Mouse (Mus musculus): Measurements from ENCODE around the gene Ryr1. TPM values are rescaled to one million over a fixed set of nuclear protein-coding genes. Genes with fewer than 3 reads are reported as not detected.

The Ryr1 gene
- polyA plus RNA-seq (2012; ENCODE audit: low replicate concordance) = 0.17 and 0.19 TPM in 2 replicates

GRCm38 (mm10) chr7:29124970-29125369 is at the start of gene Ryr1:
TSS of gene Ryr1 (minus strand) at chr7:29125179.

GRCm38 (mm10) chr7:29170066-29170754 is 45.2 kb upstream of the Ryr1 start, which contains the start of the genes Ggn and Spred3:
TSS of gene Ggn (plus strand) at chr7:29170210.
TSS of gene Spred3 (minus strand) at chr7:29170411.

GRCm38 (mm10) chr7:29155838-29156782 is 31.1 kb upstream of the Ryr1 start, which contains the start of gene Fam98c:
TSS of gene Fam98c (minus strand) at chr7:29156234.

GRCm38 (mm10) chr7:29134693-29135386 is 9.9 kb upstream of the Ryr1 start, which contains the start of gene Rasgrp4:
TSS of gene Rasgrp4 (plus strand) at chr7:29134851.

GRCm38 (mm10) chr7:28981651-28982273 is 143.2 kb downstream of the Ryr1 start, which contains the start of the genes Eif3k and Map4k1:
TSS of gene Eif3k (minus strand) at chr7:28981864.
TSS of gene Map4k1 (plus strand) at chr7:28982050.

GRCm38 (mm10) chr7:28961927-28962670 is 162.9 kb downstream of the Ryr1 start, which contains the start of gene Actn4:
TSS of gene Actn4 (minus strand) at chr7:28962340.

Other genes with a start within 250 kb of the Ryr1 start
- gene Capn12, start 243.8 kb downstream of the Ryr1 start, polyA plus RNA-seq (2012; ENCODE audit: low replicate concordance) = 0.07 TPM in 1 of 2 replicates, not detected in the other
- gene Actn4, start 162.8 kb downstream of the Ryr1 start, polyA plus RNA-seq (2012; ENCODE audit: low replicate concordance) = 469 and 673 TPM in 2 replicates
- 39.7 and 203 TPM in 2 replicates for gene Eif3k, start 143.3 kb downstream of the Ryr1 start, polyA plus RNA-seq (2012; ENCODE audit: low replicate concordance)
- gene Map4k1, start 143.1 kb downstream of the Ryr1 start, polyA plus RNA-seq (2012; ENCODE audit: low replicate concordance) = 71.5 and 127 TPM in 2 replicates
- gene Rasgrp4, start 9.7 kb upstream of the Ryr1 start, polyA plus RNA-seq (2012; ENCODE audit: low replicate concordance) = 4.1 and 5.1 TPM in 2 replicates
- 14.5 and 18.4 TPM in 2 replicates for gene Fam98c, start 31.1 kb upstream of the Ryr1 start, polyA plus RNA-seq (2012; ENCODE audit: low replicate concordance)
- 0.23 and 0.27 TPM in 2 replicates for gene Ggn, start 45.0 kb upstream of the Ryr1 start, polyA plus RNA-seq (2012; ENCODE audit: low replicate concordance)
- gene Spred3, start 45.2 kb upstream of the Ryr1 start, polyA plus RNA-seq (2012; ENCODE audit: low replicate concordance) = 0.86 and 0.90 TPM in 2 replicates
- 68.3 and 78.8 TPM in 2 replicates for gene Psmd8, start 55.5 kb upstream of the Ryr1 start, polyA plus RNA-seq (2012; ENCODE audit: low replicate concordance)
- gene Catsperg1, start 88.9 kb upstream of the Ryr1 start, polyA plus RNA-seq (2012; ENCODE audit: low replicate concordance) = 0.18 TPM in 1 of 2 replicates, not detected in the other
- gene Kcnk6, start 107.3 kb upstream of the Ryr1 start, polyA plus RNA-seq (2012; ENCODE audit: low replicate concordance) = 3.2 and 4.6 TPM in 2 replicates
- 175 and 329 TPM in 2 replicates for gene Yif1b, start 113.2 kb upstream of the Ryr1 start, polyA plus RNA-seq (2012; ENCODE audit: low replicate concordance)
- 0.27 and 0.43 TPM in 2 replicates for gene 2200002D01Rik, start 123.3 kb upstream of the Ryr1 start, polyA plus RNA-seq (2012; ENCODE audit: low replicate concordance)
- 28.4 and 81.0 TPM in 2 replicates for gene Spint2, start 156.7 kb upstream of the Ryr1 start, polyA plus RNA-seq (2012; ENCODE audit: low replicate concordance)
- 3.5 and 20.1 TPM in 2 replicates for gene Ppp1r14a, start 164.1 kb upstream of the Ryr1 start, polyA plus RNA-seq (2012; ENCODE audit: low replicate concordance)
- 42.7 and 46.6 TPM in 2 replicates for gene Dpf1, start 178.8 kb upstream of the Ryr1 start, polyA plus RNA-seq (2012; ENCODE audit: low replicate concordance)

Data from leukemia stem cell, adult 10-12 weeks (primary cell).